Mouse (Mus musculus) spleen, postnatal 36 days (tissue): ENCODE results near the gene Cdh10.

ENCODE experiments used
- DNase-seq, 2 experiments: peaks; one replicate each; pipeline ENCODE4 v3.0.0; 2022; ENCODE audit warnings: low spot score in 2 of 2, mixed read lengths in 1 of 2

Cdh10 gene

DNA sequence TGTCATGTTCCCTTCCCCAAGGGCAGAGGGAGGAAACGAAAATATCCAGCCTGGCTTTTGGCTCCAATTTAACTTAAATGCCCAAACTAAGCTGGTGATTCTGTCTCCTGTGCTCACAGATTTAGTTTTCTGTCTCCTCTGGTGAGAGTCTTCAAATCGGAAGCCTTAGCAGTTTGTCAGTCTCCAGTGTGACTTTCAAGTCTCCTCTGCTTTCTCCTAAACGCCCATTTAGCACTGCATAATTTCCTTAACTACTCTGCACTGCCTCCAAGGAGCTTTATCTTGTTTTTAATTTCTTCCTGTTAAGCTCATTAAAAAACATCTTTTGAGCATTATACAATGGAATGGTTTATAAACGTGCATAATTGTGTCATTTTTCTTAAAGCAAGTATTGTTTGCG lies 156.3 kb downstream of the Cdh10 start:
- no peak for DNase-seq

DNA sequence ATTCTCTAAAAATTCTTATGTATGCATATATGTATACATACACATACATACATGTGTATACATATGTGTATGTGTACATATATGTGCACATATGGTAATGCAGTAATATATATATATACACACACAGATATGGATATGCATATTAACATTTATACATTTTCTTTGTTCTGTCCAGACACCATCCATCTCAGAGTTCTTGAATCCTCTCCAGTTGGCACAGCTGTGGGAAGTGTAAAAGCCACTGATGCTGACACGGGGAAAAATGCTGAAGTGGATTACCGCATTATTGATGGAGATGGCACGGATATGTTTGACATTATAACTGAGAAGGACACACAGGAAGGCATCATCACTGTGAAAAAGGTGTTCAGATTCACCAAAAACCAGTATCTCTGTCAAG lies 166.1 kb downstream of the Cdh10 start:
- DNase-seq, result no peak

- no peak for DNase-seq
Measured at GRCm38 (mm10) chr15:18987671-18988070, 168.9 kb downstream of the Cdh10 start.

- no peak for DNase-seq
Measured at GRCm38 (mm10) chr15:18993512-18993911, 174.8 kb downstream of the Cdh10 start.

GRCm38 (mm10) chr15:18994294-18994693 lies 175.5 kb downstream of the Cdh10 start:
- no peak for DNase-seq

DNA sequence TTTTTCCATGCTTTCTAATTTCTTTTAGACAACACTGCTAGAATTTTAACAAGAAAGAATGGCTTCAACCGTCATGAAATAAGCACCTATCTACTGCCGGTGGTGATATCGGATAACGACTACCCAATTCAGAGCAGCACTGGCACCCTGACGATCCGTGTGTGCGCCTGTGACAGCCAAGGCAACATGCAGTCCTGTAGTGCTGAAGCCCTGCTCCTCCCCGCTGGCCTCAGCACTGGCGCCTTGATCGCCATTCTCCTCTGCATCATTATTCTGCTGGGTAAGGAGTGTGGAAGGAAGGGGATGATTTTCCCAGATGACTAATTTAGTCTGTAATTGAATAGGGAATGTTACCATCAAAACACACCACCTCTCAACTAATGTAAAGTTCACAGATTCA lies 192.1 kb downstream of the Cdh10 start:
- no peak for DNase-seq

- DNase-seq, result no peak
Measured at GRCm38 (mm10) chr15:19032983-19033382, 214.2 kb downstream of the Cdh10 start.

DNA sequence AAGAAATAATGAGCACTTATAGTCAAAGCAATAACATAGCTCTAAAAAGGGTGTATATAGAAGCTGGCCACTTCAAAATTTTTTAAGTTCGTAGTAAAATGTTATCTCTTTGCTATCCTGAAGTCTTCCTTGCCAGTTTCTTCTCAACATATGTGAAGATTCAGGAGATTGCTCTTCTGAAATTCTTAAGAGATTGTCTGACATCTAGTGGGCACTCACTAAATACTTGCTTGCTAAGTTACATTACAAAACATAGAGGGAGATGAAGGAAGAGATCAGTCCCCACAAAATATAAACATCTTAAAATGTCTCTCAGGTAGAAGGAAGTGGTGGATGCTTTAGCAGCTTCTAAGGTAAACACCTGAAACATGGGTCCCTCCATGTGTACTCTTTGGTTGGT lies 221.3 kb downstream of the Cdh10 start:
- DNase-seq, result no peak
